Mouse (Mus musculus) G1E (cell line): ENCODE data around the gene Try5.

Source experiments
- CTCF ChIP-seq: IDR thresholded peaks from 2 replicates; pipeline ENCODE4 v1.5.1; 2012; ENCODE audit warnings: low read depth, low read length, inconsistent platforms, mixed read lengths
- GATA1 ChIP-seq: IDR thresholded peaks from 2 replicates; pipeline ENCODE4 v1.6.1; 2012; ENCODE audit warnings: borderline replicate concordance, low read length, inconsistent platforms, mixed read lengths
- TAL1 ChIP-seq: conservative IDR thresholded peaks from 2 replicates; pipeline ENCODE4 v1.6.1; 2012; ENCODE audit warnings: low read depth, low read length, inconsistent platforms, mixed read lengths

GRCm38 (mm10) chr6:41262796-41263195 is 53.8 kb downstream of the Try5 start:
- no peak for TF ChIP-seq CTCF
- no peak for TF ChIP-seq GATA1
- TF ChIP-seq TAL1 = no peak
